Mouse (Mus musculus) lung, postnatal 0 days (tissue): Measurements from ENCODE around the gene Wfikkn1.

Source experiments
- CTCF ChIP-seq: IDR thresholded peaks from 2 replicates; pipeline ENCODE4 v1.5.1; 2016; ENCODE audit warnings: antibody characterized with exemption, mild to moderate bottlenecking
- EP300 ChIP-seq: IDR thresholded peaks from 2 replicates; pipeline ENCODE4 v1.6.1; 2016; ENCODE audit warnings: antibody characterized with exemption, mild to moderate bottlenecking, control low read depth

- TF ChIP-seq CTCF (no peak), EP300 (no peak)
Measured at GRCm38 (mm10) chr17:25866172-25866571, 14.5 kb downstream of the Wfikkn1 start.
